Mouse (Mus musculus) retina, embryonic 14.5 days (tissue): ENCODE results near the gene Aurkb.

Source experiments
- DNase-seq: peaks from one replicate; pipeline ENCODE4 v3.0.0-alpha.2; 2015; ENCODE audit warnings: low spot score

Aurkb gene

GRCm38 (mm10) chr11:69098039-69098761 lies 52.8 kb downstream of the Aurkb start:
- DNase-seq = no peak

GRCm38 (mm10) chr11:69098762-69099091 lies 53.3 kb downstream of the Aurkb start:
- DNase-seq = peak; percentile 95

GRCm38 (mm10) chr11:69099177-69099914 lies 53.9 kb downstream of the Aurkb start:
- no peak for DNase-seq

- peak; percentile 84 for DNase-seq
These were observed 54.5 kb downstream of the Aurkb start for GRCm38 (mm10) chr11:69099915-69100345.

- no peak for DNase-seq
These were observed 55.4 kb downstream of the Aurkb start for GRCm38 (mm10) chr11:69100639-69101360.
